In the genomic region with DNA sequence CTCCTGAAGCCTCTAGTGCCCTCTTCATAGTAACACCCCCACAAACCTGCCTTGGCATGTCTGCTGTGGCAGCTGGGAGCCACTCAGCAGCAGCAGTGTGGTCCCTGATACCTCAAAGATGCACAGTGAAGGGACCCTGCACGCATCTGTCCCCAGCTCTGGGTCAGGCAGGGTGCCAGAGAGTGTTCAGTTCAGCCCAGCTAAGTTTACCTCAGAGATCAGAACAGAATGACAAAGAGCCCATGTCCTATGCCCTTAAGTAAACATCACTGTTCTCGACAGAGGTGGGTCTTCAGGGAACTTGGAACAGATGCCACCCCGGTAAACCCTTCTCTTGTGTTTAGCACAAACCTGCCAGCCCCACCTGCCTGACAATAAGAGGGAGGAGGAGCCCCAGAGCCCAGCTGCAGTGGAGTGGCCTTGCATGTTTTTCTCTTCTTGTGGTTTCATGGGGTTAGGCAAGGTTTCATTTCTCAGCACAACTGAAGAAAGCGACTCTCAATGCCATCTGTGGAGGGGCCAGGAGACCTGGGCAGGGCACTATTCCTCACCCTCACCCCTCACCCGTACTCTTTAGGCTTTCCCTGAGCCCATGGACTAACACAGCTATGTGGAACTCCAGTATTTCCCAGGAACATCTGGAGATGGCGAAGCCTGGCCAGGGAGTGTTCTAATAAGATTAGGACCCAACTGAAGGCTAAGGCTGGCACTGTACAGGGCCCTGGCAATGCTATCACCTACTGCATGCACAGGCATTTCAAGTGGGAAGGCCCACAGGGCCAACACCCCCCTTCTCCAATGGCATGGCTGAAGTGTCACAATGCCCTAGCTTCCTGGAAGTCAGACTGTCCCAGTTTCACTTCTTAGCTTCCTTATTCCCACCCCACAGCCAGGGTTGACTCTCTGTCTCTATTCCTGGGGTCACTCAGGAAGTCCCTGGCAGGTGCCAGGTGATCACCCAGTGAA, we compare ENCODE assay signal across 10 mouse cellular contexts.
DNase-seq lines count a peak whose midpoint lies in the region; ATAC-seq lines count a peak whose summit lies in the region.
"Had no signal": no experiment of that assay in that cellular context is flagged by ENCODE, and none has a peak within 500 bp of the region (broad histone marks: within the 10 kb centered on the region; RNA-seq: fewer than 3 reads in every experiment).

No protein-coding gene starts in this region.

- peak; percentile 83 for ATAC-seq in CD4-positive, CD25-positive, alpha-beta regulatory T cell, adult 4 months
- ATAC-seq in monocyte, adult 5-6 weeks (replicated peaks; ENCODE audit: insufficient number of reproducible peaks, low FRiP score, low TSS enrichment, poor library complexity, severe bottlenecking): peak; percentile 51
- ATAC-seq in midbrain, embryonic 13.5 days: no peak
- ATAC-seq: forebrain, embryonic 16.5 days had no signal

- H3K36me3 ChIP-seq in midbrain, embryonic 13.5 days: no peaks in the 10 kb centered on the region

- no peaks in the 10 kb centered on the region for H3K27me3 ChIP-seq in midbrain, embryonic 13.5 days

- no peak overlapping the region for H3K4me3 ChIP-seq in midbrain, embryonic 13.5 days (replicated peaks)

- WGBS in midbrain, embryonic 13.5 days: 67% methylated on average over 6 of the region's 6 CpGs

- no peak overlapping the region for H3K27ac ChIP-seq in midbrain, embryonic 13.5 days

- DNase-seq in 416B (ENCODE audit: low read depth) (peak; percentile 39), liver (peak; percentile 57)
- no peak for DNase-seq in kidney, postnatal 25 days
- DNase-seq in urinary bladder, postnatal 25 days (ENCODE audit: low spot score): no peak
- no peak for DNase-seq in cerebellum, postnatal 25 days
- DNase-seq: left cerebral cortex, postnatal 4 days had no signal

- H3K9ac ChIP-seq in midbrain, embryonic 13.5 days (replicated peaks): no peak overlapping the region

- H3K4me2 ChIP-seq in midbrain, embryonic 13.5 days (replicated peaks): no peak overlapping the region

- H3K9me3 ChIP-seq in midbrain, embryonic 13.5 days: no peaks in the 10 kb centered on the region

- no peaks in the 10 kb centered on the region for H3K4me1 ChIP-seq in midbrain, embryonic 13.5 days (replicated peaks)

Comparison
In these comparisons a context has a peak if more than half of its experiments do, and no peak if none do; other contexts are left out.
1. DNase-seq: peak in 416B (single experiment) and liver (single experiment); none in kidney, postnatal 25 days (0 of 2), urinary bladder, postnatal 25 days (single experiment) and cerebellum, postnatal 25 days (0 of 2).